Mouse (Mus musculus) erythroblast, embryonic 14.5 days (primary cell): ENCODE results near the gene Rundc1. TPM values are rescaled to one million over a fixed set of nuclear protein-coding genes. Genes with fewer than 3 reads are reported as not detected.

ENCODE experiments used
- H3K27me3 ChIP-seq: 2 replicates; pipeline ENCODE4 v1.6.1; 2012; ENCODE audit warnings: inconsistent platforms; ENCODE audit not compliant: control insufficient read depth
- H3K36me3 ChIP-seq: 2 replicates; pipeline ENCODE4 v1.6.1; 2012; ENCODE audit warnings: mild to moderate bottlenecking, inconsistent platforms; ENCODE audit not compliant: control insufficient read depth
- H3K4me1 ChIP-seq: 2 replicates; pipeline ENCODE4 v1.6.1; 2012; ENCODE audit warnings: inconsistent platforms; ENCODE audit not compliant: control insufficient read depth
- H3K4me3 ChIP-seq: replicated peaks from 2 replicates; pipeline ENCODE3; 2012; ENCODE audit warnings: moderate library complexity, mild to moderate bottlenecking, inconsistent platforms
- H3K9me3 ChIP-seq: 2 replicates; pipeline ENCODE4 v1.6.1; 2012; ENCODE audit warnings: low read length, inconsistent platforms, mixed read lengths; ENCODE audit not compliant: control insufficient read depth
- GATA1 ChIP-seq: IDR thresholded peaks from 2 replicates; pipeline ENCODE4 v1.6.1; 2012; ENCODE audit warnings: low read length, inconsistent platforms, mixed read lengths
- TAL1 ChIP-seq: IDR thresholded peaks from 3 replicates; pipeline ENCODE4 v1.6.1; 2012; ENCODE audit warnings: low read length, inconsistent platforms, mixed read lengths
- polyA plus RNA-seq: library from polyadenylated mRNA; stranded (reverse); fragments of >175 nt; gene quantifications from 2 replicates; pipeline ENCODE4 v1.2.3, GENCODE M21; 2012

Rundc1 gene
- polyA plus RNA-seq, 1 experiment: 0.20 TPM

- peaks cover 47% of the 10 kb centered on the region for H3K4me1 ChIP-seq
- no peaks in the 10 kb centered on the region for H3K9me3 ChIP-seq
- no peaks in the 10 kb centered on the region for H3K27me3 ChIP-seq
- no peak overlapping the region for H3K4me3 ChIP-seq
- peaks cover 32% of the 10 kb centered on the region for H3K36me3 ChIP-seq
- TF ChIP-seq GATA1 (no peak), TAL1 (no peak)
These were observed 27.3 kb downstream of the Rundc1 start for GRCm38 (mm10) chr11:101452093-101452774.

- no peak overlapping the region for H3K4me3 ChIP-seq
- TF ChIP-seq TAL1 (no peak), GATA1 (no peak)
- no peaks in the 10 kb centered on the region for H3K9me3 ChIP-seq
- peaks cover 25% of the 10 kb centered on the region for H3K4me1 ChIP-seq
- H3K36me3 ChIP-seq: peaks cover 56% of the 10 kb centered on the region
- no peaks in the 10 kb centered on the region for H3K27me3 ChIP-seq
These were observed 29.8 kb downstream of the Rundc1 start for GRCm38 (mm10) chr11:101454702-101455101.

DNA sequence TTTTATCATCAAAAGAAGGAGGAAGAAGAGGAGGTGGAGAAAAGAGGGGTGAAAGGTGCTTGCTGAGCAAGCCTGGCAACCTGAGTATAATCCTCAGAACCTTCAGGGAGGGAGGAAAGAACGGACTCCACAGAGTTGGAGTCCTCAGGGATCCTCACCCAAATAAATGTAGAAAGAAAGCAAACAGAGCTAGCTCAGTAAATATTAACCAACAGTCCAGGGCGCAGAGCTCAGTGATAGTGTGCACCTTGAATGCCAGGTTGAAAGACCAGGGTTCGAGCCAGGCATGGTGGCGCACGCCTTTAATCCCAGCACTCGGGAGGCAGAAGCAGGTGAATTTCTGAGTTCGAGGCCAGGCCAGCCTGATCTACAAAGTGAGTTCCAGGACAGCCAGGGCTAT lies 30.7 kb downstream of the Rundc1 start:
- TF ChIP-seq TAL1 (no peak), GATA1 (no peak)
- no peaks in the 10 kb centered on the region for H3K9me3 ChIP-seq
- H3K27me3 ChIP-seq: no peaks in the 10 kb centered on the region
- no peak overlapping the region for H3K4me3 ChIP-seq
- peaks cover 19% of the 10 kb centered on the region for H3K4me1 ChIP-seq
- H3K36me3 ChIP-seq: peaks cover 60% of the 10 kb centered on the region

DNA sequence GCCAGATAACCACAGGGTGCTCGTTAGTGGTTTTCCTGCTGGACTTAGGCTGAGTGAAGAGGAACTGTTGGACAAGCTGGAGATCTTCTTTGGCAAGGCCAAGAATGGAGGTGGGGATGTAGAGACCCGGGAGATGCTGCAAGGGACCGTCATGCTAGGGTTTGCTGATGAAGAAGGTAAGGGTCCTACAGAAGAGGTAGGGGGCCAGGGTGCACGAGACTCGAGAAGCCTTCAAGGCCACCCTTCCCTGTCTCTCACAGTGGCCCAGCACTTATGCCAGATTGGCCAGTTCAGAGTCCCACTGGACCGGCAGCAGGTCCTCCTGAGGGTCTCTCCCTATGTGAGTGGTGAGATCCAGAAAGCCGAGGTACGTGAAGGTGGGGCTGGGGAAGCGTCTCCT lies 32.7 kb downstream of the Rundc1 start:
- TF ChIP-seq GATA1 (no peak), TAL1 (no peak)
- H3K4me3 ChIP-seq: no peak overlapping the region
- peaks cover 54% of the 10 kb centered on the region for H3K36me3 ChIP-seq
- peaks cover 8% of the 10 kb centered on the region for H3K4me1 ChIP-seq
- H3K27me3 ChIP-seq: peaks cover 3% of the 10 kb centered on the region; the same call in 1 of the 2 replicates
- no peaks in the 10 kb centered on the region for H3K9me3 ChIP-seq

- TF ChIP-seq GATA1: no peak
- no peak for TF ChIP-seq TAL1
- Histone ChIP-seq H3K9me3 (no peaks in the 10 kb centered on the region), H3K36me3 (peaks cover 54% of the 10 kb centered on the region), H3K27me3 (peaks cover 7% of the 10 kb centered on the region), H3K4me3 (no peak overlapping the region), H3K4me1 (peaks cover 14% of the 10 kb centered on the region)
These were observed 33.3 kb downstream of the Rundc1 start for GRCm38 (mm10) chr11:101458217-101458616.

- peaks cover 47% of the 10 kb centered on the region for H3K36me3 ChIP-seq
These were observed 34.8 kb downstream of the Rundc1 start for GRCm38 (mm10) chr11:101459716-101460115.

DNA sequence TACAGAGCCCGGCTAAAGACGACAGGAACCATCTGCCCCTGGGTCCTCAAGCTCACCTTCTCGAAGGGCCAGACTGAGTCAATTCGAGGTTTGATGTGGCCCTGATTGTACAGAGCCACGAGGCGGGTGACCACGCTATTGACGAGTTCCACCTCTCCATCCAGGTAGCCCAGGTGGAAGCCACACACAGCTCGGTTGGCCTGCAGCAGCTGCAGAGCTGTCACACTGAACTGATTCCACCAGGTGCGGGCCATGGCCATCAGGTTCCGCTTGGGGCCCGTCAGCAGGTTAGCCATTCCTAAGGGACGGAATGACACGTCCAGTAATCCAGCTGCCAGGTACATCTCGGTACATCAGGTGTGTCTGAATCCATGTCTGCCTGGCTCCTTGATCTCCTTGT lies 35.4 kb downstream of the Rundc1 start:
- Histone ChIP-seq H3K27me3 (peaks cover 28% of the 10 kb centered on the region), H3K9me3 (no peaks in the 10 kb centered on the region), H3K4me1 (peaks cover 30% of the 10 kb centered on the region), H3K36me3 (peaks cover 46% of the 10 kb centered on the region), H3K4me3 (no peak overlapping the region)
- TF ChIP-seq TAL1 (no peak), GATA1 (no peak)

More at GRCm38 (mm10) chr11:101459716-101460115, 34.8 kb downstream of the Rundc1 start:
- Histone ChIP-seq H3K4me3 (no peak overlapping the region), H3K9me3 (no peaks in the 10 kb centered on the region), H3K4me1 (peaks cover 24% of the 10 kb centered on the region), H3K27me3 (peaks cover 22% of the 10 kb centered on the region)
- no peak for TF ChIP-seq GATA1
- no peak for TF ChIP-seq TAL1

GRCm38 (mm10) chr11:101462141-101462540 lies 37.3 kb downstream of the Rundc1 start:
- Histone ChIP-seq H3K4me1 (peaks cover 45% of the 10 kb centered on the region), H3K36me3 (peaks cover 37% of the 10 kb centered on the region)
- TF ChIP-seq TAL1 (no peak), GATA1 (no peak)

GRCm38 (mm10) chr11:101462583-101463440 lies 37.9 kb downstream of the Rundc1 start:
- Histone ChIP-seq H3K36me3 (peaks cover 31% of the 10 kb centered on the region), H3K9me3 (no peaks in the 10 kb centered on the region), H3K4me3 (no peak overlapping the region), H3K27me3 (peaks cover 53% of the 10 kb centered on the region), H3K4me1 (peaks cover 52% of the 10 kb centered on the region)
- TF ChIP-seq TAL1: no peak

More at GRCm38 (mm10) chr11:101462141-101462540, 37.3 kb downstream of the Rundc1 start:
- Histone ChIP-seq H3K27me3 (peaks cover 47% of the 10 kb centered on the region), H3K4me3 (no peak overlapping the region), H3K9me3 (no peaks in the 10 kb centered on the region)
